Mouse (Mus musculus): ENCODE results near the gene Acnat2.

DNA sequence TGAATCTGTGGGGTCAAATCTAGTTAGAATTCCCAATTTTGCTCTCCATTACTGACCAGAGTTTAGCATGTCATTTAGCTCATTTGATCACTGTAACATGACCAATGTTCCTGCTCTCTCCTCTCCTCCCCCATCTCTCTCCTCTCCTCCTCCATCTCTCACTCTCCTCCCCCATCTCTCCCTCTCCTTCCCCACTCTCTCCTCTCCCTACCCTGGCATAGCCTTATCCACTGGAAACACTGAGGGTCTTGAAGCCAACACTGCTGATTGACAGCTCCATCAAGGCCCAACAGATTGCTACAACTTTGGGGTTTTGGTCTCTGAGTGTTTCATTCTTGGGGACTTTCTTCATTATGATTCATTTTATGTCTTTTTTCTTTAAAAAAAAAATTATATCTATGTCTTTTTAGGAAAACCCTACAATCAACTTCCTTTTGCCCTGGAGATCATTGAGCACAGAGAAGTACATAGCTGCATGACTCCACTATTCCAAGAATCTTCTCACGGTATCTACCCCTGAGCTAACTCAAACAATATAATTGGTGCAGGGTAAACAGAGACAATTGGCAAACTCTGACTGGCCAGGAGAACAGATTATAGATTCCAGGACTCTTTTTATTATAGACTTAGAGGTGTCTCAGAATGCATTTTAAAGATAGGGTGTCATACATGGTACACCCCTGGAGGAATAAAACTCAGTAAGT is 44.0 kb upstream of the Acnat2 start:
- TF ChIP-seq FLI1 (IDR thresholded peaks at IDR 0.05; ENCODE audit: low read length) (no peak), GATA1 (IDR thresholded peaks at IDR 0.05; ENCODE audit: borderline replicate concordance, low read length) (no peak)

Data from megakaryocyte, embryonic 14.5 days (primary cell).